Mouse (Mus musculus) olfactory bulb, adult 2 months (tissue): ENCODE results near the gene Car8.

Source experiments
- CTCF ChIP-seq: fragments of 200-500 bp; IDR thresholded peaks from 2 replicates; pipeline ENCODE4 v1.5.1; 2012; ENCODE audit warnings: low read depth, mild to moderate bottlenecking, low read length, moderate library complexity; ENCODE audit not compliant: insufficient read depth
- POLR2A ChIP-seq: fragments of 200-500 bp; IDR thresholded peaks from 2 replicates; pipeline ENCODE4 v1.6.1; 2012; ENCODE audit warnings: mild to moderate bottlenecking, low read depth, low read length, moderate library complexity; ENCODE audit not compliant: insufficient read depth

- no peak for TF ChIP-seq CTCF
- no peak for TF ChIP-seq POLR2A
Observed at GRCm38 (mm10) chr4:8218941-8219340, 19.9 kb downstream of the Car8 start.
